ENCODE assay signal across 8 mouse cellular contexts in genomic region chr7:13035211-13035855, GRCm38 (mm10). TPM values are rescaled to one million over a fixed set of nuclear protein-coding genes. Genes with fewer than 3 reads are reported as not detected.
DNase-seq lines count a peak whose midpoint lies in the region; ATAC-seq and TF ChIP-seq lines count a peak whose summit lies in the region.

No protein-coding gene starts in this region.

- TF ChIP-seq EP300 in liver, postnatal 0 days (IDR thresholded peaks at IDR 0.05; ENCODE audit: low read depth): no peak

- peaks cover 25% of the 10 kb centered on the region for H3K4me1 ChIP-seq in forebrain, embryonic 14.5 days (ENCODE audit: control insufficient read depth, insufficient read depth, low read length)
- H3K4me1 ChIP-seq in liver, postnatal 0 days (ENCODE audit: insufficient read depth): peaks cover 39% of the 10 kb centered on the region

- ATAC-seq in forebrain, embryonic 14.5 days: no peak
- ATAC-seq in liver, postnatal 0 days: no peak
- no peak for ATAC-seq in megakaryocyte progenitor cell, adult 5-6 weeks (replicated peaks; ENCODE audit: poor library complexity)

- no peaks in the 10 kb centered on the region for H3K27me3 ChIP-seq in forebrain, embryonic 14.5 days (replicated peaks; ENCODE audit: control insufficient read depth, insufficient read depth, low read length)
- no peaks in the 10 kb centered on the region for H3K27me3 ChIP-seq in liver, postnatal 0 days (ENCODE audit: insufficient read depth, low read length)

- TF ChIP-seq CTCF in liver, postnatal 0 days (IDR thresholded peaks at IDR 0.05; ENCODE audit: low read depth): no peak

- no peaks in the 10 kb centered on the region for H3K9me3 ChIP-seq in forebrain, embryonic 14.5 days (replicated peaks; ENCODE audit: control insufficient read depth, low read length)
- no peaks in the 10 kb centered on the region for H3K9me3 ChIP-seq in liver, postnatal 0 days (ENCODE audit: low read length)

- 83% methylated on average over 17 of the region's 17 CpGs for WGBS in forebrain, embryonic 14.5 days
- WGBS in liver, postnatal 0 days (ENCODE audit: insufficient replicate concordance): 79% methylated on average over 17 of the region's 17 CpGs

- no peak overlapping the region for H3K4me3 ChIP-seq in forebrain, embryonic 14.5 days (ENCODE audit: low read depth, low read length)
- H3K4me3 ChIP-seq in liver, postnatal 0 days (ENCODE audit: low read depth, low read length): no peak overlapping the region

- no peak overlapping the region for H3K4me2 ChIP-seq in forebrain, embryonic 14.5 days (ENCODE audit: low read length)
- H3K4me2 ChIP-seq in liver, postnatal 0 days (ENCODE audit: low read depth, low read length): peak overlapping the region; percentile 95

- DNase-seq in layer of hippocampus, adult 9-11 months: peak; percentile 37
- DNase-seq in layer of hippocampus, adult 18-20 months (ENCODE audit: low spot score in 2 of 2): no peak
- peak; percentile 78 for DNase-seq in cerebellum, adult 9-11 months
- no peak for DNase-seq in forebrain, embryonic 14.5 days (ENCODE audit: low spot score)
- no peak for DNase-seq in liver, postnatal 0 days
- DNase-seq in layer of hippocampus, postnatal 36 days: no peak
- no peak for DNase-seq in gastrocnemius, postnatal 4 days (ENCODE audit: low spot score in 2 of 2)

- H3K9ac ChIP-seq in forebrain, embryonic 14.5 days (ENCODE audit: low read length): no peak overlapping the region
- no peak overlapping the region; the same call in 1 of the 2 replicates for H3K9ac ChIP-seq in liver, postnatal 0 days (replicated peaks)

- H3K27ac ChIP-seq in forebrain, embryonic 14.5 days (ENCODE audit: low read depth, low read length): peak overlapping the region; percentile 90; the same call in 1 of the 2 replicates
- peak overlapping the region; percentile 96 for H3K27ac ChIP-seq in liver, postnatal 0 days (ENCODE audit: low read depth)

- H3K36me3 ChIP-seq in forebrain, embryonic 14.5 days (ENCODE audit: control insufficient read depth, insufficient read depth, low read length): peaks cover 50% of the 10 kb centered on the region
- peaks cover 44% of the 10 kb centered on the region for H3K36me3 ChIP-seq in liver, postnatal 0 days (replicated peaks; ENCODE audit: insufficient read depth, low read length)

RNA-seq across cellular contexts. Expression of gene Chmp2a, which starts 0.7 kb away (rescaled TPM):
- 100 to 1,000 TPM; 146 to 159 TPM for total RNA-seq in layer of hippocampus, adult 18-20 months (2021)
- polyA plus RNA-seq in forebrain, embryonic 14.5 days (2014; fragmentation: Nextera tagmentation; extraction: Ambion mirVana): 189 and 215 TPM in 2 replicates
- polyA plus RNA-seq in liver, postnatal 0 days (2015; fragmentation: Nextera tagmentation; extraction: Ambion mirVana): 132 TPM in 2 replicates
- 145 and 150 TPM in 2 replicates for total RNA-seq in megakaryocyte progenitor cell, adult 5-6 weeks (2015)
- total RNA-seq in megakaryocyte progenitor cell, adult 5-6 weeks (2017): 168 and 203 TPM in 2 replicates
- total RNA-seq in layer of hippocampus, postnatal 36 days (2021): 100 to 1,000 TPM; 137 to 146 TPM
- total RNA-seq in gastrocnemius, postnatal 4 days (2021): 100 to 1,000 TPM; 135 to 143 TPM

RNA-seq across cellular contexts. Expression of gene Ube2m, which starts 2.7 kb away (rescaled TPM):
- total RNA-seq in layer of hippocampus, adult 18-20 months (2021): 100 to 1,000 TPM; 196 to 202 TPM
- 73.4 and 77.9 TPM in 2 replicates for polyA plus RNA-seq in forebrain, embryonic 14.5 days (2014; fragmentation: Nextera tagmentation; extraction: Ambion mirVana)
- polyA plus RNA-seq in liver, postnatal 0 days (2015; fragmentation: Nextera tagmentation; extraction: Ambion mirVana): 53.8 and 59.8 TPM in 2 replicates
- total RNA-seq in megakaryocyte progenitor cell, adult 5-6 weeks (2015): 150 and 160 TPM in 2 replicates
- 123 and 179 TPM in 2 replicates for total RNA-seq in megakaryocyte progenitor cell, adult 5-6 weeks (2017)
- total RNA-seq in layer of hippocampus, postnatal 36 days (2021): 100 to 1,000 TPM; 193 TPM
- total RNA-seq in gastrocnemius, postnatal 4 days (2021): 100 to 1,000 TPM; 163 to 175 TPM

RNA-seq across cellular contexts. Expression of gene Mzf1, which starts 19.2 kb away (rescaled TPM):
- total RNA-seq in layer of hippocampus, adult 18-20 months (2021): 10 to 100 TPM; 11.9 to 13.1 TPM
- 4.0 and 6.3 TPM in 2 replicates for polyA plus RNA-seq in forebrain, embryonic 14.5 days (2014; fragmentation: Nextera tagmentation; extraction: Ambion mirVana)
- polyA plus RNA-seq in liver, postnatal 0 days (2015; fragmentation: Nextera tagmentation; extraction: Ambion mirVana): 0.26 and 0.29 TPM in 2 replicates
- 0.37 and 1.1 TPM in 2 replicates for total RNA-seq in megakaryocyte progenitor cell, adult 5-6 weeks (2015)
- total RNA-seq in megakaryocyte progenitor cell, adult 5-6 weeks (2017): 0.25 and 1.1 TPM in 2 replicates
- total RNA-seq in layer of hippocampus, postnatal 36 days (2021): 10 to 100 TPM; 14.3 to 17.6 TPM
- total RNA-seq in gastrocnemius, postnatal 4 days (2021): 1 to 10 TPM; 1.6 to 1.8 TPM

RNA-seq across cellular contexts. Expression of gene Zbtb45, which starts 25.5 kb away (rescaled TPM):
- 10 to 100 TPM; 33.2 to 34.3 TPM for total RNA-seq in layer of hippocampus, adult 18-20 months (2021)
- 34.7 and 41.1 TPM in 2 replicates for polyA plus RNA-seq in forebrain, embryonic 14.5 days (2014; fragmentation: Nextera tagmentation; extraction: Ambion mirVana)
- 5.6 and 7.2 TPM in 2 replicates for polyA plus RNA-seq in liver, postnatal 0 days (2015; fragmentation: Nextera tagmentation; extraction: Ambion mirVana)
- total RNA-seq in megakaryocyte progenitor cell, adult 5-6 weeks (2015): 11.4 and 13.8 TPM in 2 replicates
- 7.8 and 9.8 TPM in 2 replicates for total RNA-seq in megakaryocyte progenitor cell, adult 5-6 weeks (2017)
- 10 to 100 TPM; 33.6 to 37.8 TPM for total RNA-seq in layer of hippocampus, postnatal 36 days (2021)
- 10 to 100 TPM; 10.4 to 13.5 TPM for total RNA-seq in gastrocnemius, postnatal 4 days (2021)

RNA-seq across cellular contexts. Expression of gene Trim28, which starts 36.4 kb away (rescaled TPM):
- 100 to 1,000 TPM; 216 to 246 TPM for total RNA-seq in layer of hippocampus, adult 18-20 months (2021)
- polyA plus RNA-seq in forebrain, embryonic 14.5 days (2014; fragmentation: Nextera tagmentation; extraction: Ambion mirVana): 266 and 317 TPM in 2 replicates
- polyA plus RNA-seq in liver, postnatal 0 days (2015; fragmentation: Nextera tagmentation; extraction: Ambion mirVana): 56.0 and 59.1 TPM in 2 replicates
- 389 and 409 TPM in 2 replicates for total RNA-seq in megakaryocyte progenitor cell, adult 5-6 weeks (2015)
- 506 and 507 TPM in 2 replicates for total RNA-seq in megakaryocyte progenitor cell, adult 5-6 weeks (2017)
- 100 to 1,000 TPM; 235 to 241 TPM for total RNA-seq in layer of hippocampus, postnatal 36 days (2021)
- 100 to 1,000 TPM; 232 to 252 TPM for total RNA-seq in gastrocnemius, postnatal 4 days (2021)

Comparison
In these comparisons a context has a peak if more than half of its experiments do, and no peak if none do; other contexts are left out.
1. DNase-seq: peak in layer of hippocampus, adult 9-11 months (single experiment) and cerebellum, adult 9-11 months (single experiment); none in layer of hippocampus, adult 18-20 months (0 of 2), forebrain, embryonic 14.5 days (single experiment), liver, postnatal 0 days (single experiment), layer of hippocampus, postnatal 36 days (0 of 2) and gastrocnemius, postnatal 4 days (0 of 2).
2. RNA of gene Mzf1, which starts 19.2 kb away (total RNA-seq): 14.3 to 17.6 TPM in layer of hippocampus, postnatal 36 days and 11.9 to 13.1 TPM in layer of hippocampus, adult 18-20 months; 1.6 to 1.8 TPM in gastrocnemius, postnatal 4 days and 0.25 to 1.1 TPM in megakaryocyte progenitor cell, adult 5-6 weeks; every median in the first group is over 4 times any median in the second.